Mouse (Mus musculus) CH12.LX (cell line): ENCODE measurements around the gene Cpsf4. TPM values are rescaled to one million over a fixed set of nuclear protein-coding genes. Genes with fewer than 3 reads are reported as not detected.
A peak's percentile ranks its signal among the peaks of the same experiment; 100 is the strongest.

ENCODE experiments used
- DNase-seq: peaks from one replicate; pipeline ENCODE4 v3.0.0-alpha.2; 2013; ENCODE audit errors: extremely low read depth
- H3K27ac ChIP-seq: 2 replicates; pipeline ENCODE4 v1.5.1; 2012; ENCODE audit warnings: low read depth, mild to moderate bottlenecking, control low read depth, moderate library complexity; ENCODE audit not compliant: insufficient read depth
- H3K27me3 ChIP-seq: replicated peaks from 2 replicates; pipeline ENCODE3; 2012; ENCODE audit warnings: inconsistent platforms
- H3K36me3 ChIP-seq, 2 experiments: replicated peaks in 1 of 2; 2 replicates each; pipeline versions ENCODE3 to v1.6.1; 2012; ENCODE audit warnings: inconsistent platforms in 1 of 2, low read length in 1 of 2, mild to moderate bottlenecking in 1 of 2, mixed read lengths in 1 of 2, moderate library complexity in 1 of 2; ENCODE audit not compliant: control insufficient read depth in 1 of 2, insufficient read depth in 1 of 2
- H3K4me1 ChIP-seq, 2 experiments: 2 replicates each; pipeline ENCODE4 v1.6.1; 2012; ENCODE audit warnings: inconsistent platforms in 1 of 2, moderate library complexity in 1 of 2; ENCODE audit not compliant: insufficient read depth in 2 of 2, control insufficient read depth in 1 of 2
- H3K4me2 ChIP-seq: 2 replicates; pipeline ENCODE4 v1.6.1; 2012; ENCODE audit warnings: low read depth, mild to moderate bottlenecking, control low read depth; ENCODE audit not compliant: poor library complexity, insufficient read depth, severe bottlenecking
- H3K4me3 ChIP-seq, 3 experiments: fragments of 150-350 bp in 1 of 3; sonication (generic) in 1 of 3; replicated peaks in 1 of 3; 2 replicates each; pipeline versions ENCODE3 to v1.5.1; 2011 to 2012; ENCODE audit warnings: low read depth in 2 of 3, low read length in 2 of 3, mild to moderate bottlenecking in 2 of 3, moderate library complexity in 2 of 3, control low read depth in 1 of 3, improper control_type of control experiment in 1 of 3, inconsistent platforms in 1 of 3, mixed read lengths in 1 of 3; ENCODE audit not compliant: poor library complexity in 1 of 3
- H3K79me2 ChIP-seq: replicated peaks from 2 replicates; pipeline ENCODE4 v1.6.1; 2012; ENCODE audit warnings: mild to moderate bottlenecking, moderate library complexity; ENCODE audit not compliant: control insufficient read depth, poor library complexity, insufficient read depth, severe bottlenecking; ENCODE audit errors: extremely low read depth
- H3K9ac ChIP-seq: 2 replicates; pipeline ENCODE4 v1.6.1; 2012; ENCODE audit warnings: low read depth, mild to moderate bottlenecking, control low read depth, moderate library complexity; ENCODE audit not compliant: insufficient read depth
- H3K9me3 ChIP-seq: replicated peaks from 2 replicates; pipeline ENCODE3; 2012; ENCODE audit warnings: low read length, inconsistent platforms, mixed read lengths
- E2F4 ChIP-seq: IDR thresholded peaks from 2 replicates; pipeline ENCODE4 v1.6.1; 2011; ENCODE audit warnings: low read depth, low read length, improper control_type of control experiment; ENCODE audit not compliant: insufficient replicate concordance
- EP300 ChIP-seq: IDR thresholded peaks from 2 replicates; pipeline ENCODE4 v1.6.1; 2011; ENCODE audit warnings: low read length, improper control_type of control experiment
- ETS1 ChIP-seq: conservative IDR thresholded peaks from 2 replicates; pipeline ENCODE4 v1.6.1; 2012; ENCODE audit warnings: low read depth, mild to moderate bottlenecking, inconsistent platforms, low read length, improper control_type of control experiment, moderate library complexity
- GABPA ChIP-seq: IDR thresholded peaks from 2 replicates; pipeline ENCODE4 v1.6.1; 2012; ENCODE audit warnings: low read depth, low read length, improper control_type of control experiment, inconsistent platforms; ENCODE audit not compliant: insufficient replicate concordance
- HCFC1 ChIP-seq: IDR thresholded peaks from 2 replicates; pipeline ENCODE4 v1.6.1; 2012; ENCODE audit warnings: low read depth, mild to moderate bottlenecking, inconsistent platforms, low read length, improper control_type of control experiment
- IRF4 ChIP-seq: IDR thresholded peaks from 2 replicates; pipeline ENCODE4 v1.6.1; 2014; ENCODE audit warnings: low read depth, mild to moderate bottlenecking, inconsistent platforms, low read length, improper control_type of control experiment
- JUN ChIP-seq: IDR thresholded peaks from 2 replicates; pipeline ENCODE4 v1.6.1; 2011; ENCODE audit warnings: low read depth, mild to moderate bottlenecking, low read length, improper control_type of control experiment, moderate library complexity; ENCODE audit not compliant: insufficient read depth
- JUND ChIP-seq: conservative IDR thresholded peaks from 2 replicates; pipeline ENCODE4 v1.6.1; 2011; ENCODE audit warnings: low read depth, low read length, improper control_type of control experiment
- KAT2A ChIP-seq: IDR thresholded peaks from 2 replicates; pipeline ENCODE4 v1.6.1; 2012; ENCODE audit warnings: low read length, improper control_type of control experiment, inconsistent platforms; ENCODE audit not compliant: insufficient replicate concordance
- NRF1 ChIP-seq: IDR thresholded peaks from 2 replicates; pipeline ENCODE4 v1.6.1; 2014; ENCODE audit warnings: low read depth, mild to moderate bottlenecking, inconsistent platforms, low read length, improper control_type of control experiment, moderate library complexity
- RCOR1 ChIP-seq: conservative IDR thresholded peaks from 2 replicates; pipeline ENCODE4 v1.6.1; 2012; ENCODE audit warnings: low read depth, mild to moderate bottlenecking, inconsistent platforms, low read length, improper control_type of control experiment
- TCF12 ChIP-seq: IDR thresholded peaks from 2 replicates; pipeline ENCODE4 v1.6.1; 2014; ENCODE audit warnings: low read depth, mild to moderate bottlenecking, inconsistent platforms, low read length, improper control_type of control experiment
- ZMIZ1 ChIP-seq: IDR thresholded peaks from 2 replicates; pipeline ENCODE4 v1.6.1; 2012; ENCODE audit warnings: low read depth, mild to moderate bottlenecking, inconsistent platforms, low read length, improper control_type of control experiment
- ZNF384 ChIP-seq: IDR thresholded peaks from 2 replicates; pipeline ENCODE4 v1.6.1; 2012; ENCODE audit warnings: low read depth, low read length, improper control_type of control experiment, inconsistent platforms
- dilution Hi-C: fragments of 300-500 bp; cut with MboI; formaldehyde crosslinking; loops from 2 replicates; pipeline ENCODE4 v1.14.3; 2020; ENCODE audit warnings: low sequenced_read_pairs; ENCODE audit not compliant: extremely low pct_unique_long_range_greater_than_20kb, extremely low pct_ligation_motif_present
- in situ Hi-C: fragments of 300-500 bp; cut with MboI; formaldehyde crosslinking; loops from 3 replicates; pipeline ENCODE4 v1.14.3; 2019; ENCODE audit warnings: low sequenced_read_pairs, low pct_ligation_motif_present, low pct_unique_long_range_greater_than_20kb, mixed read lengths
- polyA plus RNA-seq: library from polyadenylated mRNA; unstranded; fragments of >175 nt; gene quantifications from 2 replicates; pipeline ENCODE4 v1.2.1, GENCODE M21; 2012; ENCODE audit warnings: low read depth; ENCODE audit not compliant: insufficient read length
- total RNA-seq, 2 experiments: library from RNA; depleted of rRNA; stranded (reverse); fragments of 300-350 nt in 1 of 2; fragments of >200 nt in 1 of 2; gene quantifications; 2 replicates each; pipeline ENCODE4 v1.2.3; 2012 to 2014

The Cpsf4 gene
- total and polyA plus RNA-seq, 3 experiments = 56.3 to 70.7 (median 59.2) TPM

DNA sequence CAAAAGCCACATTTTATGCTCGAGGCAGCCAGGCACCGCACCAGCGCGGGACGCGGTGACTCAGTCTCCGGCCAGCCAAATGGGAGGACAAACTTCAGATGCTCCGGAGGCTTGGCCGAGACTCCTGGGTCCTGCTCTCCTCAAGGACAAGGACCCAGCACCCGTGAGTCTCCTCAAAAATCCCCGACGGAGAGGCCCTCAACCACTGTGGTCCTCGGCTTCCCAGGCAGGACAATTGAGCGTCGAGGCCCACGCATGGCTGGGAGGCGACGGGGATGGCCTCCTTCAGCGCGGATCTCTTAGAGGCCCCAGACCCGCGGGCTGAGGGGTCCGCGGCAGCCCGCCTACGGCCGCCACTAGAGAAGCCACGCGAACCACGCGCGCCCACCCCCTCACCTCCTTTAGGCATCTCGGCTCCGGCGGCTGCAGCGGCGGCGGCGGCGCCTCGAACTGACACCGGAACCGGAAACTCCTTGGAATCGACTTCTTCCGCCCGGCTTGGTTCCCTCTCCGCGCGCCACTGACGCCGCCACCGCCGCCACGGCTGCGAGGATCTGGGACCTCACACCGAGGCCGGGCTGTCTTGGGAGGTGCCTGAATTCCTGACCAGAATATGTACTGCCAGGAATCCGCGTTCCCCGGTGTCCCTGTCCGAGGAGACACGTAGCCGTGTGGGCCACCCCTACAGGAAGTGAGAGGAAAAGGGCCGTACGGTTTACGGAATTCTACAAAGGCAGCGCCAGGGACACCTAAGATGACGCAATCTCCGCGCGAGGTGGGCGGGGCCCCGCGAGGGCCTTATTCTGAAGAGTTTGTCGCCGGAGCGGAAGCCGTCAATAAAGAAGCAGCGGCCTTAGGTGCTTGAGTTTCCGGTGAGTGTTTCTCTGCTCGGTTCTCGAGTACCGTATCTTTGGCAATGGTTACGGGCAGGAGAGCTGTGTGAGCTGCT is 27.2 kb upstream of the Cpsf4 start, which contains the start of the genes Pdap1 and Bud31 (continued):
- peak; percentile 51; the same call in 1 of the 2 replicates for TF ChIP-seq RCOR1

DNA sequence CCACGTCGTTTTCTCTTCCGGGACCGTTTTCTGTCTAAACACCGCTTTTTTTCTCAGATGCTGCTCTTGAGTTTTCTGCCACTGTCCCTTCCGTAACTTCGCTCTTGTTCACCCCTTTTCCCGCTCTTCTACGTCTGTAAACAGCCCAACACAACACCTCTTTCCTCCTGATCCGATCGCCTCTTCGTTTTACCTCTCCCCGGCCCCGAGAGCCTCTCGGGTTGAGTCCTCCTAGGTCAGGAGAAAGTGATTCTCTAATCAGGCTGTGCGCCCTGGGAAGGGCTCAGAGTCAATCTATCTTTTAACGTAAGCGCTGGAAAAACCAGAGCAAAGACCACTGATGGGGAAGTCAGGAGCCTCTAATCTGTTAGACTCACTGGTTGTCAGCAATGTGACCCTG is 26.4 kb upstream of the Cpsf4 start:
- peaks cover 45 to 67% of the 10 kb centered on the region in 2 experiments for H3K36me3 ChIP-seq
- H3K27me3 ChIP-seq = no peaks in the 10 kb centered on the region
- dilution Hi-C loops (no loop called here), in situ Hi-C loops (no loop called here)
- TF ChIP-seq JUND (no peak), RCOR1 (no peak), NRF1 (no peak), ETS1 (no peak), JUN (no peak), ZMIZ1 (no peak), TCF12 (no peak), KAT2A (no peak), E2F4 (no peak), GABPA (no peak)
- H3K9me3 ChIP-seq = no peaks in the 10 kb centered on the region
- H3K4me3 ChIP-seq = peak overlapping the region; percentile 71 to 98 (median 86)
- H3K27ac ChIP-seq = no peak overlapping the region; the same call in 1 of the 2 replicates
- H3K4me1 ChIP-seq = peaks cover 10 to 50% of the 10 kb centered on the region in 2 experiments; a peak in 2 of 4 replicates
- peak overlapping the region; percentile 49; the same call in 1 of the 2 replicates for H3K4me2 ChIP-seq
- H3K9ac ChIP-seq = peak overlapping the region; percentile 99
- H3K79me2 ChIP-seq = peaks cover 73% of the 10 kb centered on the region
- DNase-seq = no peak

DNA sequence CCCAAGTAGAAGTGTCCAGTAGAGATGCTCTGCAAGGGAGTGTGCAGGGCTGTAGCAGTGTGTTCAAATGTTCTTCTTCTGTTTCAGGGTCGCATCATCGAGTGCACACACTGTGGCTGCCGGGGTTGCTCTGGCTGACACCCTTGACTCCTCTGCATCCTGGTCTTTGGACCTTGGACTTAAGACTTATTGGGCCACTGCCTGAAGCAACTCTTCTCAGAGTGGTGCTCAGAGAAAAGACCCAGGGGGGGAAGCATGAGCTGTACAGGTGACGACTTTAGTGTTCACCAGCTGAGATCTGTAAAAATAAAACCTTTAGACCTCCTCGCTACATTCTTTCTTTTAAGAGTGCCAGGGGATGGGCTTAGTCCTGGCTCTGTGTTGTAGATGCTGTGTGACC is 19.3 kb upstream of the Cpsf4 start:
- H3K4me3 ChIP-seq = no peak overlapping the region
- TF ChIP-seq ZNF384 = no peak
- TF ChIP-seq EP300 = no peak
- TF ChIP-seq IRF4 = no peak
- TF ChIP-seq HCFC1 = no peak
- H3K4me1 ChIP-seq = peaks cover 0 to 16% of the 10 kb centered on the region in 2 experiments; a peak in 1 of 4 replicates
- in situ Hi-C loops = no loop called here
- H3K27ac ChIP-seq = no peak overlapping the region
- no peaks in the 10 kb centered on the region for H3K27me3 ChIP-seq
- peaks cover 86 to 97% of the 10 kb centered on the region in 2 experiments for H3K36me3 ChIP-seq
- no peaks in the 10 kb centered on the region for H3K9me3 ChIP-seq
- no peak overlapping the region for H3K9ac ChIP-seq
- no peak for DNase-seq
- dilution Hi-C loops = no loop called here
- peaks cover 6% of the 10 kb centered on the region for H3K79me2 ChIP-seq
- H3K4me2 ChIP-seq = no peak overlapping the region
